In the genomic region with DNA sequence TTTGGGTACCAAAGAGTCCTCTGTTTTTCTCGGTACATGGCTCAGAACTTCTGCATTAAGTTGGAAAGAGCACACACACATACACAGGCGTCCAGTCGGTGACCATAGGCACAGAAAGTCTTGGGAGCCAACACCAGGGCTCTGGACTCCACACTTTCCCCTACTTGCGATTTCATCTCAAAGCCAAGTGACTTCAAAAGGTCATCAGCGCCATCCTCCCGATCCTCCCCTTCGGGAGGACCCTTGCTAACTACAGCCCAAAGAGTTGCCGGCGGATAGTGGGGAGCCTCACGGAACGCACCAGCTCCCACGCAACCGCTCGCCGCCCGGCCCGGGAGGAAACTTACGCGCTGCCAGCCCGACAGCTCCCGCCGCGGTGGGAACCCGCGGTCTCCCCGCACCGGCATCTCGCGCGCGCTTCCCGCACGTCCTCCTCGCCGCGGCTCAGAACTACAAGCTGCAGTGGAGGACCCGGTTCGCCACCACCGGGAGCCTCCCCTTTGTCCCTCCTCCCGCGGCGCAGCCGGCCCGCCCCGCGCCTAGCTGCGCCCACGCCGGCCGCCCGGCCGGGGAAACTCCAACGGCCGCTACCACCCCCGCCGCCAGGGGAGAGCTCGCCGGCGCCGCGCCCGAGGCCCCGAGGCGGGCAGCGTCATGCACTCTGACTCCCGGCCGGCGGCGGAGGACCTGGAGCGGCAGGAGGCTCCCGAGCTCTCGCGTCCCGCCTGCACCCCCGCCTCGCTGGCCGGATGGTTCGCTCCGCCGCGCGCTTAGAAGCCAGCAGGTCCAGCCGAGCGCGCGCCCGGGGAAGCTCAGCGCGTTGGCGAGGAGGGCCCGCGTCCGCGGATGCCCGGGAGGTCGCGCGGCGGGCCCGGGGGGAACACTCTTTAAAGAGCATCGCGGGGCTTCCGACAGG, we compare ENCODE assay signal across 8 mouse cellular contexts. TPM values are rescaled to one million over a fixed set of nuclear protein-coding genes. Genes with fewer than 3 reads are reported as not detected.
DNase-seq lines count a peak whose midpoint lies in the region; ATAC-seq and TF ChIP-seq lines count a peak whose summit lies in the region.

No protein-coding gene starts in this region.

- peak overlapping the region; percentile 66 for H3K27ac ChIP-seq in forebrain, embryonic 11.5 days (ENCODE audit: low read depth, low read length)
- H3K27ac ChIP-seq in heart, embryonic 16.5 days (ENCODE audit: low read length), result peak overlapping the region; percentile 90
- H3K27ac ChIP-seq in liver, embryonic 14.5 days, result no peak overlapping the region
- H3K27ac ChIP-seq in stomach, embryonic 16.5 days (ENCODE audit: low read length), result peak overlapping the region; percentile 80

- no peaks in the 10 kb centered on the region for H3K27me3 ChIP-seq in forebrain, embryonic 11.5 days (ENCODE audit: control insufficient read depth, insufficient read depth, low read length)
- H3K27me3 ChIP-seq in heart, embryonic 16.5 days (ENCODE audit: control insufficient read depth, insufficient read depth, low read length), result no peaks in the 10 kb centered on the region
- H3K27me3 ChIP-seq in liver, embryonic 14.5 days (ENCODE audit: control insufficient read depth, insufficient read depth, low read length), result peaks cover 29% of the 10 kb centered on the region
- no peaks in the 10 kb centered on the region for H3K27me3 ChIP-seq in stomach, embryonic 16.5 days (ENCODE audit: control insufficient read depth, insufficient read depth, low read length)

- peak; percentile 93 for ATAC-seq in forebrain, embryonic 11.5 days (replicated peaks; ENCODE audit: low FRiP score)
- peak; percentile 89 for ATAC-seq in heart, embryonic 16.5 days (replicated peaks; ENCODE audit: extremely low read depth, insufficient read depth, low FRiP score)
- peak; percentile 90 for ATAC-seq in liver, embryonic 14.5 days (ENCODE audit: insufficient read depth)
- ATAC-seq in stomach, embryonic 16.5 days (ENCODE audit: insufficient read depth, low FRiP score), result peak; percentile 94

- WGBS in forebrain, embryonic 11.5 days, result under 1% methylated on average over 103 of the region's 103 CpGs
- under 1% methylated on average over 103 of the region's 103 CpGs for WGBS in heart, embryonic 16.5 days
- under 1% methylated on average over 103 of the region's 103 CpGs for WGBS in liver, embryonic 14.5 days (ENCODE audit: insufficient replicate concordance)
- WGBS in stomach, embryonic 16.5 days, result under 1% methylated on average over 99 of the region's 103 CpGs

- H3K4me2 ChIP-seq in forebrain, embryonic 11.5 days (ENCODE audit: low read depth, low read length, severe bottlenecking), result peak overlapping the region; percentile 71
- H3K4me2 ChIP-seq in heart, embryonic 16.5 days (ENCODE audit: low read depth, low read length), result peak overlapping the region; percentile 70
- H3K4me2 ChIP-seq in liver, embryonic 14.5 days (ENCODE audit: low read depth), result peak overlapping the region; percentile 73
- peak overlapping the region; percentile 90 for H3K4me2 ChIP-seq in stomach, embryonic 16.5 days (ENCODE audit: low read depth, low read length)

- no peak for TF ChIP-seq EP300 in liver, embryonic 14.5 days (IDR thresholded peaks at IDR 0.05; ENCODE audit: low read depth)

- H3K9me3 ChIP-seq in forebrain, embryonic 11.5 days (ENCODE audit: control insufficient read depth, low read length), result no peaks in the 10 kb centered on the region
- H3K9me3 ChIP-seq in heart, embryonic 16.5 days (replicated peaks; ENCODE audit: control insufficient read depth, low read length), result no peaks in the 10 kb centered on the region
- no peaks in the 10 kb centered on the region for H3K9me3 ChIP-seq in liver, embryonic 14.5 days (ENCODE audit: control insufficient read depth, low read length)
- H3K9me3 ChIP-seq in stomach, embryonic 16.5 days (replicated peaks; ENCODE audit: control insufficient read depth, low read length), result no peaks in the 10 kb centered on the region

- peak overlapping the region; percentile 92 for H3K9ac ChIP-seq in forebrain, embryonic 11.5 days (ENCODE audit: low read length)
- H3K9ac ChIP-seq in heart, embryonic 16.5 days (ENCODE audit: low read length), result peak overlapping the region; percentile 87
- peak overlapping the region; percentile 38 for H3K9ac ChIP-seq in liver, embryonic 14.5 days (replicated peaks)
- H3K9ac ChIP-seq in stomach, embryonic 16.5 days (ENCODE audit: low read length), result peak overlapping the region; percentile 82

- no peak for TF ChIP-seq CTCF in liver, embryonic 14.5 days (IDR thresholded peaks at IDR 0.05; ENCODE audit: low read depth)

- peak overlapping the region; percentile 81 for H3K4me3 ChIP-seq in forebrain, embryonic 11.5 days (ENCODE audit: low read depth, low read length)
- peak overlapping the region; percentile 75 for H3K4me3 ChIP-seq in heart, embryonic 16.5 days (ENCODE audit: low read length)
- H3K4me3 ChIP-seq in liver, embryonic 14.5 days (ENCODE audit: insufficient read depth in 1 of 2, low read depth in 2 of 2, low read length in 2 of 2), result peak overlapping the region; percentile 66 to 81
- H3K4me3 ChIP-seq in stomach, embryonic 16.5 days (replicated peaks; ENCODE audit: low read length), result peak overlapping the region; percentile 80

- peaks cover 5% of the 10 kb centered on the region for H3K4me1 ChIP-seq in forebrain, embryonic 11.5 days (replicated peaks; ENCODE audit: control insufficient read depth, insufficient read depth, low read length)
- H3K4me1 ChIP-seq in heart, embryonic 16.5 days (ENCODE audit: control insufficient read depth, insufficient read depth, low read length), result peaks cover 27% of the 10 kb centered on the region
- H3K4me1 ChIP-seq in liver, embryonic 14.5 days (replicated peaks; ENCODE audit: control insufficient read depth in 2 of 2, insufficient read depth in 2 of 2, low read length in 1 of 2), result 0 out of 4 replicates have a peak, but pooled peaks cover 0 to 7% of the 10 kb centered on the region in 2 experiments
- peaks cover 15% of the 10 kb centered on the region for H3K4me1 ChIP-seq in stomach, embryonic 16.5 days (ENCODE audit: control insufficient read depth, insufficient read depth, low read length)

- DNase-seq in CD4-positive helper T cell, adult 2 months (ENCODE audit: low read depth, low spot score), result peak; percentile 86
- DNase-seq in brain, embryonic 18.5 days (ENCODE audit: low read depth, low spot score), result peak; percentile 66
- DNase-seq in forebrain, embryonic 11.5 days (ENCODE audit: low spot score), result peak; percentile 99
- peak; percentile 97 for DNase-seq in kidney, postnatal 36 days
- DNase-seq in liver, embryonic 14.5 days (ENCODE audit: low read depth in 3 of 3, low spot score in 3 of 3), result peak; percentile 56 to 62 (median 61)
- peak; percentile 93 for DNase-seq in neural tube, embryonic 10.5 days (ENCODE audit: extremely low spot score, low spot score)

- no peaks in the 10 kb centered on the region for H3K36me3 ChIP-seq in forebrain, embryonic 11.5 days (ENCODE audit: control insufficient read depth, insufficient read depth, low read length)
- no peaks in the 10 kb centered on the region for H3K36me3 ChIP-seq in heart, embryonic 16.5 days (ENCODE audit: control insufficient read depth, insufficient read depth)
- no peaks in the 10 kb centered on the region for H3K36me3 ChIP-seq in liver, embryonic 14.5 days (replicated peaks; ENCODE audit: control insufficient read depth, insufficient read depth, low read depth)
- no peaks in the 10 kb centered on the region for H3K36me3 ChIP-seq in stomach, embryonic 16.5 days (ENCODE audit: control insufficient read depth, insufficient read depth, low read length)

RNA-seq across cellular contexts. Expression of gene Tjp2, which starts 51.0 kb away (rescaled TPM):
- polyA plus RNA-seq in forebrain, embryonic 11.5 days (2014; fragmentation: Nextera tagmentation; extraction: Ambion mirVana), result 32.1 and 36.9 TPM in 2 replicates
- polyA plus RNA-seq in heart, embryonic 16.5 days (2015; fragmentation: Nextera tagmentation; extraction: Ambion mirVana), result 22.3 and 24.9 TPM in 2 replicates
- 2.2 and 2.9 TPM in 2 replicates for polyA plus RNA-seq in liver, embryonic 14.5 days (2012; rRNA removed)
- polyA plus RNA-seq in liver, embryonic 14.5 days (2014; fragmentation: Nextera tagmentation; extraction: Ambion mirVana), result 3.2 and 4.0 TPM in 2 replicates
- 30.4 and 31.1 TPM in 2 replicates for polyA plus RNA-seq in stomach, embryonic 16.5 days (2015; fragmentation: Nextera tagmentation; extraction: Ambion mirVana)

Comparison
In these comparisons a context has a peak if more than half of its experiments do, and no peak if none do; other contexts are left out.
1. H3K9ac ChIP-seq: peak in every context shown above with its lines; median percentile 92 in forebrain, embryonic 11.5 days; 87 in heart, embryonic 16.5 days; 82 in stomach, embryonic 16.5 days; 38 in liver, embryonic 14.5 days.